Mouse (Mus musculus): Measurements from ENCODE around the gene Ntng1. TPM values are rescaled to one million over a fixed set of nuclear protein-coding genes. Genes with fewer than 3 reads are reported as not detected.

Ntng1 gene
- polyA plus RNA-seq (2015; fragmentation: Nextera tagmentation; extraction: Ambion mirVana): 18.9 and 21.8 TPM in 2 replicates

GRCm38 (mm10) chr3:110143206-110144061 is at the start of gene Ntng1:
Gene Ntng1, minus strand, starts transcription at chr3:110144011.
- no peaks in the 10 kb centered on the region for H3K9me3 ChIP-seq
- H3K4me2 ChIP-seq: peak within 1 kb of the TSS; percentile 91
- 0 out of 2 replicates have a peak, but pooled peaks cover 7% of the 10 kb centered on the region for H3K4me1 ChIP-seq (replicated peaks)
- H3K27ac ChIP-seq (replicated peaks): peak within 1 kb of the TSS; percentile 82
- H3K27me3 ChIP-seq: no peaks in the 10 kb centered on the region
- peak within 1 kb of the TSS; percentile 64 for H3K9ac ChIP-seq
- under 1% methylated on average over 52 of the region's 52 CpGs for WGBS
- peak within 1 kb of the TSS; percentile 75 for H3K4me3 ChIP-seq
- peak; percentile 77 for ATAC-seq (ENCODE audit: low FRiP score, low read depth)
- no peaks in the 10 kb centered on the region for H3K36me3 ChIP-seq

- Histone ChIP-seq H3K27me3 (no peaks in the 10 kb centered on the region), H3K9me3 (no peaks in the 10 kb centered on the region), H3K27ac (replicated peaks) (no peak overlapping the region), H3K36me3 (no peaks in the 10 kb centered on the region), H3K4me1 (replicated peaks) (no peaks in the 10 kb centered on the region), H3K4me2 (no peak overlapping the region), H3K9ac (no peak overlapping the region), H3K4me3 (no peak overlapping the region)
- WGBS: 85% methylated on average over 5 of the region's 5 CpGs
- no peak for ATAC-seq (ENCODE audit: low FRiP score, low read depth)
Measured at GRCm38 (mm10) chr3:110187401-110187948, 43.7 kb upstream of the Ntng1 start.

- Histone ChIP-seq H3K4me3 (no peak overlapping the region), H3K9me3 (no peaks in the 10 kb centered on the region), H3K4me2 (no peak overlapping the region), H3K4me1 (replicated peaks) (no peaks in the 10 kb centered on the region), H3K27ac (replicated peaks) (no peak overlapping the region), H3K27me3 (no peaks in the 10 kb centered on the region), H3K36me3 (no peaks in the 10 kb centered on the region), H3K9ac (no peak overlapping the region)
- WGBS: 77% methylated on average over 7 of the region's 7 CpGs
- ATAC-seq (ENCODE audit: low FRiP score, low read depth): no peak
Measured at GRCm38 (mm10) chr3:110149089-110149488, 5.3 kb upstream of the Ntng1 start.

GRCm38 (mm10) chr3:110144301-110145055 is 667 bp upstream of the Ntng1 start:
- Histone ChIP-seq H3K4me1 (replicated peaks) (0 out of 2 replicates have a peak, but pooled peaks cover 6% of the 10 kb centered on the region), H3K27ac (replicated peaks) (peak overlapping the region; percentile 82; the same call in 1 of the 2 replicates), H3K9me3 (no peaks in the 10 kb centered on the region), H3K4me2 (peak overlapping the region; percentile 91), H3K4me3 (peak overlapping the region; percentile 75), H3K36me3 (no peaks in the 10 kb centered on the region), H3K27me3 (no peaks in the 10 kb centered on the region), H3K9ac (peak overlapping the region; percentile 64; the same call in 1 of the 2 replicates)
- WGBS: 40% methylated on average over 6 of the region's 6 CpGs
- no peak for ATAC-seq (ENCODE audit: low FRiP score, low read depth)

GRCm38 (mm10) chr3:110142314-110143205 is 1.3 kb downstream of the Ntng1 start:
- H3K4me3 ChIP-seq: peak overlapping the region; percentile 75
- 0 out of 2 replicates have a peak, but pooled peaks cover 7% of the 10 kb centered on the region for H3K4me1 ChIP-seq (replicated peaks)
- peak overlapping the region; percentile 82 for H3K27ac ChIP-seq (replicated peaks)
- no peaks in the 10 kb centered on the region for H3K9me3 ChIP-seq
- H3K4me2 ChIP-seq: peak overlapping the region; percentile 91
- no peaks in the 10 kb centered on the region for H3K27me3 ChIP-seq
- H3K36me3 ChIP-seq: no peaks in the 10 kb centered on the region
- peak; percentile 72 for ATAC-seq (ENCODE audit: low FRiP score, low read depth)
- H3K9ac ChIP-seq: peak overlapping the region; percentile 64
- under 1% methylated on average over 71 of the region's 77 CpGs for WGBS

- Histone ChIP-seq H3K27me3 (no peaks in the 10 kb centered on the region), H3K4me3 (peak overlapping the region; percentile 75), H3K4me1 (replicated peaks) (0 out of 2 replicates have a peak, but pooled peaks cover 7% of the 10 kb centered on the region), H3K27ac (replicated peaks) (peak overlapping the region; percentile 82), H3K4me2 (peak overlapping the region; percentile 91), H3K36me3 (no peaks in the 10 kb centered on the region), H3K9ac (peak overlapping the region; percentile 64), H3K9me3 (no peaks in the 10 kb centered on the region)
- ATAC-seq (ENCODE audit: low FRiP score, low read depth): peak; percentile 54
- WGBS: 2% methylated on average over 13 of the region's 13 CpGs
Measured at GRCm38 (mm10) chr3:110141351-110142302, 2.2 kb downstream of the Ntng1 start.

- Histone ChIP-seq H3K27ac (replicated peaks) (no peak overlapping the region), H3K4me1 (replicated peaks) (peaks cover 18% of the 10 kb centered on the region)
- WGBS: 12% methylated on average over 1 of the region's 1 CpGs
Measured at GRCm38 (mm10) chr3:110136115-110136514, 7.7 kb downstream of the Ntng1 start.

GRCm38 (mm10) chr3:110133150-110133549 is 10.7 kb downstream of the Ntng1 start:
- H3K4me1 ChIP-seq (replicated peaks): peaks cover 18% of the 10 kb centered on the region
- H3K27ac ChIP-seq (replicated peaks): no peak overlapping the region
- no peak overlapping the region for H3K4me3 ChIP-seq
- H3K4me2 ChIP-seq: no peak overlapping the region
- no peaks in the 10 kb centered on the region for H3K36me3 ChIP-seq
- H3K9ac ChIP-seq: no peak overlapping the region
- H3K27me3 ChIP-seq: no peaks in the 10 kb centered on the region
- no peak for ATAC-seq (ENCODE audit: low FRiP score, low read depth)
- WGBS: 87% methylated on average over 9 of the region's 9 CpGs
- H3K9me3 ChIP-seq: no peaks in the 10 kb centered on the region

More at GRCm38 (mm10) chr3:110136115-110136514, 7.7 kb downstream of the Ntng1 start:
- Histone ChIP-seq H3K4me3 (no peak overlapping the region), H3K4me2 (no peak overlapping the region), H3K36me3 (no peaks in the 10 kb centered on the region), H3K27me3 (no peaks in the 10 kb centered on the region), H3K9ac (no peak overlapping the region), H3K9me3 (no peaks in the 10 kb centered on the region)
- no peak for ATAC-seq (ENCODE audit: low FRiP score, low read depth)

GRCm38 (mm10) chr3:110132289-110132688 is 11.5 kb downstream of the Ntng1 start:
- H3K4me2 ChIP-seq: 0 out of 2 replicates have a peak overlapping the region, but pooled peaks have one; percentile 19
- no peak overlapping the region for H3K27ac ChIP-seq (replicated peaks)
- WGBS: 37% methylated on average over 8 of the region's 8 CpGs

More at GRCm38 (mm10) chr3:110132289-110132688, 11.5 kb downstream of the Ntng1 start:
- Histone ChIP-seq H3K4me3 (no peak overlapping the region), H3K36me3 (no peaks in the 10 kb centered on the region), H3K27me3 (no peaks in the 10 kb centered on the region), H3K9ac (no peak overlapping the region), H3K9me3 (no peaks in the 10 kb centered on the region), H3K4me1 (replicated peaks) (peaks cover 18% of the 10 kb centered on the region)
- ATAC-seq (ENCODE audit: low FRiP score, low read depth): 0 out of 2 replicates have a peak, but pooled peaks have one; percentile 39
